21 mouse cellular contexts compared by ENCODE assay signal in the genomic region with DNA sequence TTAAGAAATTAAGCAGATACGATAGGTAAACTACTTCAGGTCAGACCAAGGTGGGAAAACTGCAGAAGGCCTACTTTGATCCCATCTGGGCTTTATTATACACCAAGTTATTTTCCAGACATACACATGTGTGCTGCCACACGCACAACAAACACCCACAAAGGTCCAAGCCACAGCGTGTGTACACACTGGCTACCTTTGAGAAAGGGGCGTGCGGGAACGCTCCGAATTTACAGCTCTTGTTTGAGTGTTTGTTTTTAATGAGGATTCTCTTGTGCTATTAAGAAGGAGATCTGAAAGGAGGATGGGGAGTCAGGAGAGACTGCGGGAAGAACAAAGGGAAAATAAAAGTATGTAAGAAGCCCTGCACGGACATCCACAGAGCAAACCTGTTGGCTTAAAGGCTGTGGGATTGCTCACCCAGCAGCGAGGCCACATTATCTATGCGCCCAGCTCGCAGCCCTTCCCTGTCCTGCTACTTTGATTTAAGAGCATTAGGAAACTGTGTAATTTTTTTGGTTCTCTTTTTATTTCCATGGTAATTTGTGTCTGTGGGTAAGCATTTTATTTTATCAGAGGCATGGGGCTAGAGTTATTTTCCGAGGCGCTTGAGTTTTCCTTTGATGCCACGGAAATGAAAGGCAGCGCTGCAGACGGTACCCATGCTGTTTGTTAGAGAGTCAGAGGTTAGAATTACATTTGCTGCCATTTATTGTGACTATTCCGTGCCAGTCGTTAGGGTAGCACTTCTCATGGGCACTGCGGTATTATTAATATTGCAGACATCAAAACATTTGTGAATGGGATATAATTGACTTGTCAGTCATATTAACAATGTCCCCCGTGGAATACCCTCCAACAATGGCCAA.
DNase-seq lines count a peak whose midpoint lies in the region; ATAC-seq and TF ChIP-seq lines count a peak whose summit lies in the region.
"Had no signal": no experiment of that assay in that cellular context is flagged by ENCODE, and none has a peak within 500 bp of the region (broad histone marks: within the 10 kb centered on the region; RNA-seq: fewer than 3 reads in every experiment).

No protein-coding gene starts in this region.

- TF ChIP-seq POLR2A in limb, embryonic 14.5 days (IDR thresholded peaks at IDR 0.05; ENCODE audit: borderline replicate concordance, extremely low read depth, insufficient read depth, insufficient read length): no peak

- WGBS in hindbrain, embryonic 14.5 days: 50% methylated on average over 21 of the region's 21 CpGs
- WGBS in hindbrain, postnatal 0 days: 47% methylated on average over 21 of the region's 21 CpGs
- 37% methylated on average over 21 of the region's 21 CpGs for WGBS in forebrain, embryonic 13.5 days
- 34% methylated on average over 21 of the region's 21 CpGs for WGBS in limb, embryonic 14.5 days
- WGBS in midbrain, postnatal 0 days: 34% methylated on average over 21 of the region's 21 CpGs

- no peak overlapping the region for H3K4me3 ChIP-seq in hindbrain, embryonic 14.5 days (replicated peaks; ENCODE audit: low read length)
- H3K4me3 ChIP-seq in hindbrain, postnatal 0 days (ENCODE audit: low read length): no peak overlapping the region
- no peak overlapping the region for H3K4me3 ChIP-seq in forebrain, embryonic 13.5 days
- H3K4me3 ChIP-seq in limb, embryonic 14.5 days (replicated peaks; ENCODE audit: low read length): no peak overlapping the region; the same call in 1 of the 2 replicates
- no peak overlapping the region for H3K4me3 ChIP-seq in midbrain, postnatal 0 days (ENCODE audit: low read depth, low read length)
- no peak overlapping the region for H3K4me3 ChIP-seq in left cerebral cortex, adult 2 months
- H3K4me3 ChIP-seq: heart, embryonic 15.5 days; layer of hippocampus, adult 2 months; limb, embryonic 15.5 days; megakaryocyte, embryonic 14.5 days had no signal

- H3K27me3 ChIP-seq in hindbrain, embryonic 14.5 days (ENCODE audit: control insufficient read depth, insufficient read depth, low read length): no peaks in the 10 kb centered on the region
- H3K27me3 ChIP-seq in hindbrain, postnatal 0 days (ENCODE audit: insufficient read depth, low read length): no peaks in the 10 kb centered on the region
- H3K27me3 ChIP-seq in forebrain, embryonic 13.5 days: peaks cover 42% of the 10 kb centered on the region
- no peaks in the 10 kb centered on the region for H3K27me3 ChIP-seq in limb, embryonic 14.5 days (ENCODE audit: control insufficient read depth, insufficient read depth, low read length)
- H3K27me3 ChIP-seq in midbrain, postnatal 0 days (ENCODE audit: insufficient read depth, low read length): no peaks in the 10 kb centered on the region
- H3K27me3 ChIP-seq: heart, embryonic 15.5 days; limb, embryonic 15.5 days; megakaryocyte, embryonic 14.5 days had no signal

- H3K9ac ChIP-seq in hindbrain, embryonic 14.5 days: no peak overlapping the region
- H3K9ac ChIP-seq in hindbrain, postnatal 0 days (replicated peaks; ENCODE audit: low read length): no peak overlapping the region
- peak overlapping the region; percentile 12; the same call in 1 of the 2 replicates for H3K9ac ChIP-seq in forebrain, embryonic 13.5 days
- no peak overlapping the region; the same call in 1 of the 2 replicates for H3K9ac ChIP-seq in limb, embryonic 14.5 days (ENCODE audit: low read depth, low read length, severe bottlenecking)
- no peak overlapping the region for H3K9ac ChIP-seq in midbrain, postnatal 0 days (replicated peaks; ENCODE audit: low read length, poor library complexity, severe bottlenecking)
- H3K9ac ChIP-seq: heart, embryonic 15.5 days; limb, embryonic 15.5 days; liver, postnatal 0 days had no signal

- ATAC-seq in hindbrain, embryonic 14.5 days (ENCODE audit: low FRiP score): no peak
- no peak for ATAC-seq in hindbrain, postnatal 0 days
- ATAC-seq in forebrain, embryonic 13.5 days: peak; percentile 57; the same call in 1 of the 2 replicates
- ATAC-seq in limb, embryonic 14.5 days (ENCODE audit: low FRiP score, low read depth): no peak
- ATAC-seq in midbrain, postnatal 0 days (ENCODE audit: low FRiP score): no peak
- ATAC-seq: activated CD4-positive, CD25-positive, alpha-beta regulatory T cell, adult 4 months; liver, postnatal 0 days had no signal

- TF ChIP-seq CTCF in hindbrain, postnatal 0 days (IDR thresholded peaks at IDR 0.05; ENCODE audit: low read depth): no peak
- TF ChIP-seq CTCF in midbrain, postnatal 0 days (IDR thresholded peaks at IDR 0.05): no peak
- no peak for TF ChIP-seq CTCF in left cerebral cortex, adult 2 months (IDR thresholded peaks at IDR 0.05)

- no peak for DNase-seq in hindbrain, embryonic 14.5 days (ENCODE audit: low spot score)
- DNase-seq in hindbrain, postnatal 0 days (ENCODE audit: low spot score): no peak
- DNase-seq in limb, embryonic 14.5 days (ENCODE audit: low spot score): no peak
- DNase-seq in midbrain, postnatal 0 days (ENCODE audit: low spot score): no peak
- DNase-seq in spleen, adult 18-20 months: no peak
- DNase-seq in embryo, embryonic 10 days (ENCODE audit: low spot score): no peak
- no peak for DNase-seq in left cerebral cortex, adult 2 months (ENCODE audit: extremely low spot score in 1 of 2, low spot score in 2 of 2)
- DNase-seq: adrenal gland, postnatal 25 days; cerebellum, adult 9-10 months; gastrocnemius, postnatal 14 days; kidney, adult 18-20 months; kidney, postnatal 10 days; liver, postnatal 0 days; lung, postnatal 14 days; thymus, postnatal 14 days had no signal

- H3K36me3 ChIP-seq in hindbrain, embryonic 14.5 days (replicated peaks; ENCODE audit: control insufficient read depth, insufficient read depth): no peaks in the 10 kb centered on the region
- no peaks in the 10 kb centered on the region for H3K36me3 ChIP-seq in hindbrain, postnatal 0 days (ENCODE audit: insufficient read depth, low read length)
- H3K36me3 ChIP-seq in forebrain, embryonic 13.5 days (ENCODE audit: poor library complexity, severe bottlenecking): no peaks in the 10 kb centered on the region
- no peaks in the 10 kb centered on the region for H3K36me3 ChIP-seq in limb, embryonic 14.5 days (ENCODE audit: control insufficient read depth, insufficient read depth, low read length)
- H3K36me3 ChIP-seq in midbrain, postnatal 0 days (ENCODE audit: insufficient read depth, low read length): no peaks in the 10 kb centered on the region
- H3K36me3 ChIP-seq: heart, embryonic 15.5 days; limb, embryonic 15.5 days had no signal

- H3K27ac ChIP-seq in hindbrain, embryonic 14.5 days: peak overlapping the region; percentile 38; the same call in 1 of the 2 replicates
- no peak overlapping the region for H3K27ac ChIP-seq in hindbrain, postnatal 0 days
- H3K27ac ChIP-seq in forebrain, embryonic 13.5 days: no peak overlapping the region
- no peak overlapping the region for H3K27ac ChIP-seq in limb, embryonic 14.5 days (replicated peaks; ENCODE audit: low read depth, low read length)
- H3K27ac ChIP-seq in midbrain, postnatal 0 days (ENCODE audit: low read depth, low read length): no peak overlapping the region
- no peak overlapping the region for H3K27ac ChIP-seq in left cerebral cortex, adult 2 months
- H3K27ac ChIP-seq: heart, embryonic 15.5 days; layer of hippocampus, adult 2 months; limb, embryonic 15.5 days had no signal

- no peaks in the 10 kb centered on the region for H3K4me1 ChIP-seq in hindbrain, embryonic 14.5 days (replicated peaks; ENCODE audit: control insufficient read depth, insufficient read depth, low read length)
- H3K4me1 ChIP-seq in hindbrain, postnatal 0 days (ENCODE audit: insufficient read depth, low read length): no peaks in the 10 kb centered on the region
- H3K4me1 ChIP-seq in forebrain, embryonic 13.5 days: peaks cover 14% of the 10 kb centered on the region
- H3K4me1 ChIP-seq in limb, embryonic 14.5 days (ENCODE audit: control insufficient read depth, insufficient read depth, low read length): 0 out of 2 replicates have a peak, but pooled peaks cover 4% of the 10 kb centered on the region
- no peaks in the 10 kb centered on the region for H3K4me1 ChIP-seq in midbrain, postnatal 0 days (ENCODE audit: insufficient read depth, low read length)
- H3K4me1 ChIP-seq: heart, embryonic 15.5 days; limb, embryonic 15.5 days; megakaryocyte, embryonic 14.5 days had no signal

- H3K4me2 ChIP-seq in hindbrain, embryonic 14.5 days (replicated peaks): peak overlapping the region; percentile 25; the same call in 1 of the 2 replicates
- no peak overlapping the region for H3K4me2 ChIP-seq in hindbrain, postnatal 0 days (ENCODE audit: low read depth, low read length)
- H3K4me2 ChIP-seq in forebrain, embryonic 13.5 days: peak overlapping the region; percentile 16
- H3K4me2 ChIP-seq in limb, embryonic 14.5 days (replicated peaks; ENCODE audit: low read depth, low read length, severe bottlenecking): peak overlapping the region; percentile 31; the same call in 1 of the 2 replicates
- H3K4me2 ChIP-seq in midbrain, postnatal 0 days (ENCODE audit: low read depth, low read length, poor library complexity, severe bottlenecking): peak overlapping the region; percentile 18; the same call in 1 of the 2 replicates
- H3K4me2 ChIP-seq: heart, embryonic 15.5 days; limb, embryonic 15.5 days had no signal

- intact Hi-C loops in left cerebral cortex, adult 2 months (cut with DNase I): no loop called here

- H3K9me3 ChIP-seq in hindbrain, embryonic 14.5 days (ENCODE audit: control insufficient read depth, low read length): peaks cover 13% of the 10 kb centered on the region
- 0 out of 2 replicates have a peak, but pooled peaks cover 4% of the 10 kb centered on the region for H3K9me3 ChIP-seq in hindbrain, postnatal 0 days (ENCODE audit: low read length)
- peaks cover 12% of the 10 kb centered on the region; the same call in 1 of the 2 replicates for H3K9me3 ChIP-seq in forebrain, embryonic 13.5 days (replicated peaks)
- H3K9me3 ChIP-seq in limb, embryonic 14.5 days (ENCODE audit: control insufficient read depth, low read length): peaks cover 3% of the 10 kb centered on the region; the same call in 1 of the 2 replicates
- no peaks in the 10 kb centered on the region for H3K9me3 ChIP-seq in midbrain, postnatal 0 days (ENCODE audit: low read length)
- H3K9me3 ChIP-seq: heart, embryonic 15.5 days; limb, embryonic 15.5 days had no signal
